21 mouse cellular contexts compared by ENCODE assay signal in the genomic region with DNA sequence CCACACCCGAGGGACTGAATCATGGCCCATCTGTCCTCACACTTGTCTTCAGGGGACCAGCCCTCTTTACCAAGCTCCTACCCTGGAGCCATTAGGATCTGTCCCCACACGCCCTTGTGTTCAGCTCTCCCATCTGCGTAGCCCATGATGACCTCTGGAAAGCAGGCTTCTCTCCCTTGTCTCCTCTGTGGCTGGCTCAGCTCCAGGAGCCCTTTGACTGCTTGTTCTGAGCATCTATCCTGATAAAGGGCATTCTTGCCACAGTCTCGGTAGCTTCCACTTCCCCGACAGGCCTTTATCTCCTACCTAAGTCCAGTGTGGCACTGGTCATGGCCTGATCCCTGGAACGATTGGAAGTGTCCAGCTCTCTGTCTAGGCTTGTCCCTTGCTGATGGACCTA. TPM values are rescaled to one million over a fixed set of nuclear protein-coding genes. Genes with fewer than 3 reads are reported as not detected.
"Had no signal": no experiment of that assay in that cellular context is flagged by ENCODE, and none has a peak within 500 bp of the region (broad histone marks: within the 10 kb centered on the region; RNA-seq: fewer than 3 reads in every experiment).

No protein-coding gene starts in this region.

- ATAC-seq: intestine, embryonic 15.5 days had no signal

- H3K36me3 ChIP-seq: intestine, embryonic 15.5 days; neural tube, embryonic 15.5 days had no signal

- H3K4me2 ChIP-seq: intestine, embryonic 15.5 days; limb, embryonic 13.5 days; liver, embryonic 13.5 days; midbrain, embryonic 11.5 days; neural tube, embryonic 12.5 days; neural tube, embryonic 15.5 days had no signal

- H3K27ac ChIP-seq: intestine, embryonic 15.5 days; kidney, postnatal 0 days; limb, embryonic 10.5 days; limb, embryonic 13.5 days; liver, embryonic 13.5 days; neural tube, embryonic 12.5 days; neural tube, embryonic 15.5 days; stomach, postnatal 0 days had no signal

- H3K4me3 ChIP-seq: intestine, embryonic 15.5 days; limb, embryonic 10.5 days; limb, embryonic 13.5 days; liver, embryonic 13.5 days; neural tube, embryonic 12.5 days; neural tube, embryonic 15.5 days had no signal

- H3K27me3 ChIP-seq: intestine, embryonic 15.5 days; limb, embryonic 13.5 days; liver, embryonic 13.5 days; neural tube, embryonic 12.5 days; neural tube, embryonic 15.5 days had no signal

- H3K9ac ChIP-seq: intestine, embryonic 15.5 days; limb, embryonic 13.5 days; liver, embryonic 13.5 days; neural tube, embryonic 12.5 days; neural tube, embryonic 15.5 days had no signal

- DNase-seq: layer of hippocampus, adult 9-11 months; liver; liver, embryonic 13.5 days; lung, adult 2 months; lung, postnatal 14 days; lung, postnatal 4 days; midbrain, embryonic 14.5 days; right cerebral cortex, adult 18-20 months; right cerebral cortex, postnatal 14 days; right cerebral cortex, postnatal 4 days; thymus, postnatal 25 days had no signal

- H3K9me3 ChIP-seq: intestine, embryonic 15.5 days; limb, embryonic 10.5 days; limb, embryonic 13.5 days; liver, embryonic 13.5 days; neural tube, embryonic 12.5 days; neural tube, embryonic 15.5 days had no signal

- H3K4me1 ChIP-seq: intestine, embryonic 15.5 days; limb, embryonic 10.5 days; limb, embryonic 13.5 days; liver, embryonic 13.5 days; neural tube, embryonic 12.5 days; neural tube, embryonic 15.5 days had no signal

RNA-seq across cellular contexts. Expression of a gene that starts 10.0 kb away (rescaled TPM):
- total RNA-seq: megakaryocyte progenitor cell, adult 5-6 weeks; megakaryocyte-erythroid progenitor cell, adult 5-6 weeks had no signal

RNA-seq across cellular contexts. Expression of a gene that starts 11.6 kb away (rescaled TPM):
- total RNA-seq: megakaryocyte-erythroid progenitor cell, adult 5-6 weeks had no signal
